Mouse (Mus musculus): ENCODE results near the gene Vgll1. TPM values are rescaled to one million over a fixed set of nuclear protein-coding genes. Genes with fewer than 3 reads are reported as not detected.

Gene Vgll1
- not detected for total RNA-seq (2022)

DNA sequence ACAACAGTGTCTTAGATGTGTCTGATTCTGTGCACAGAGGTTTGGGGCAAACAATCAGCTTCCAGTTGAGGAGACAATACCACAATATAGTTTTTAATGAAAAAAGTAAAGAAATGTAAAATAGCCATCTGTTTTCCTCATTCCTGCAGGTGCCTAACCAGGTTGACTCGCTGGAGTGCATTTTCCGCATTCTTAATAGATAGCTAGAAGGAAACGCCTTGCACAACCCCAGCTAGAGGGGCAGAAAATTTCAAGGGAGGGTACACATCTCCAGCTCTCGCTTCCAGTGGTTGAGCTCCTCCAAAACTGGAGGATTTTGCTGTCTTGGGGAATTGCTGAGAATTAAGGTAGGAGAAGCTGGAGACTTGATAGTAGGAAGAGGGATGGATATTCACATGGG, at the start of gene Vgll1:
TSS of gene Vgll1 (plus strand) at position 301 of the 400 bp plus-strand sequence.
- no peak for DNase-seq (ENCODE audit: low spot score in 2 of 2)

DNA sequence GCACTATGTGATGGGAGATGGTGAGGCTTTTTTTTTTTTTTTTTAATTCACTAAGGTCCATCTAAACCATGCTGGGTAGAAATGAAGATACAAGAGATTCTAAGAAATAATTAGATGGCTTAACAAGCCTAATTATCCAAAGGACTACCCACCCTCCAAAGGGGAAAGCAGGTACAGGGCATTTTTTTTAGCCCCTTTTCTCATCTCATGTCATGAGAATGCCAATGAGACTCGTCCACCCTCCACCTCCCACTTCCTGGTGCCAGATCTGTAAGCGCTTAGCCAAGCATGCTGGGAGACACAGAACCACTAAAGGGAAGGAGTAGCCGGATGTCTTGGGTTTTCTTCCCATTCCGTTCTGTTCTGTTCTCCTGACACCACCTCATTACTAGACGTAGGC, 45.1 kb upstream of the Vgll1 start, which contains the start of gene Brs3:
TSS of gene Brs3 (plus strand) at position 301 of the 400 bp plus-strand sequence.
- DNase-seq (ENCODE audit: low spot score in 2 of 2): no peak

DNA sequence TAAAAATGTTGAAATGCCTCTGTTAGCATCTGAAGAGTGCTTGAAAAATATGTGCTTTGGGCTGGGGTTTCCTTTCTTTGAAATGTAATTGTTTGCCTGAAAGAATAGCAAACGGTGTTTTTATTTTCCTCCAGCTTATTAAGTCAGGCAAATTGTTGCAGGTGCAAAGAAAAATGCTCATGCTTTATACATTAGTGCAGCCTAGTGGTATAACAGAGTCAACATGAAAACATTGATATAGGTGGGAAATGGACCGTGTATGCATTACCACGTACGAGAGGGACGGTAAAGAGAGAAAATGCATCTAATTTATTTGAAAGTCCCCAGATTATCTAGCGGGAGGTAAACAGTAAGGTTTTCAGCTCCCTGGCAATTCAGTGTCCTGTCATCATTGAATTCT, 44.0 kb upstream of the Vgll1 start:
- DNase-seq (ENCODE audit: low spot score in 2 of 2): no peak

- DNase-seq (ENCODE audit: low spot score in 2 of 2): no peak
Observed at GRCm38 (mm10) chrX:57052848-57053173, 35.1 kb upstream of the Vgll1 start.

DNA sequence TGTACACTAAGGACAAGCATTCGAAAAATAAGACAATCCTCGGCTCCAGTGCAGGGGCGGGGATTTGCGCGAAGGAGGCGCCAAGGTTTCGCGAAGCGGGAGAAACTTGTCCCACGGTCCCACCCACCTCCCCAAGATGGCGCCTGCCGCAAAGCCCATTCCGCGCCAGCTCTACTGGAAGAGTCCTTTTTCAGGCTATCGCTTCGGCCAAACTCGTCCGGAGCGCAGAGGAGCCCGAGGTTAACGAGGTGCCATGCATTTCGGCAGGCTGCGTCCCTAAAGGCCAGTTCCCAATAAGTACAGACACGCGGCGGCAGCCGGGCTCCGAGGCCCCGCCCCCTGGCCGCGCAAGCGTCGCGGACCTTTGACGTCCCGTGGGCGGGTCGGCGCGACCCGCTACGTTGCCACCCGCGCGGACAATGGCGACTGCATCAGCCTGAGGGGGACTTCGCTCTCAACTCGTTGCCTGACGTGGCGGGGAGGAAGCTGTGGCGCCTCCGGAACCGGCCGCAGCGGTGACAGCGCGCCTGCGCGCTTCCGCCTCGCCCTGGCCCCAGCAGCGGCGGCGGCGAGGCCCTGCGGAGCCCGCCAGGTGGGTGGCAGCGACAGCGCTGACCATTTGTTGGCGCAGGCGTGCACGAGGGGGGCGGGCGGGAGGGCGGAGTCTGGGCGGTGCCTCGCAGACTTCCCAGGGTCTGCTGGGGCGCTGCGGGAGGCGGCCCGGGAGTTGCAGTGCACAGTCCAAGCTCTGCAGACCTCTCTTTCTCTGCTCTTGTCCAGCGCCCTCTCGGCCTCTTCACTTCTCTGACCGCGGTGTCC, 34.5 kb upstream of the Vgll1 start, which contains the start of gene Htatsf1:
TSS of gene Htatsf1 (plus strand) at position 410 of the 819 bp plus-strand sequence.
- peak; percentile 61 to 64 for DNase-seq (ENCODE audit: low spot score in 2 of 2)

GRCm38 (mm10) chrX:57053993-57054385, 33.9 kb upstream of the Vgll1 start:
- DNase-seq (ENCODE audit: low spot score in 2 of 2): no peak

- DNase-seq (ENCODE audit: low spot score in 2 of 2): no peak
Observed at GRCm38 (mm10) chrX:57081496-57081895, 6.4 kb upstream of the Vgll1 start.

- DNase-seq (ENCODE audit: low spot score in 2 of 2): no peak
Observed at GRCm38 (mm10) chrX:57103415-57103814, 15.5 kb downstream of the Vgll1 start.

- DNase-seq (ENCODE audit: low spot score in 2 of 2): no peak
Observed at GRCm38 (mm10) chrX:57106956-57107355, 19.1 kb downstream of the Vgll1 start.

DNA sequence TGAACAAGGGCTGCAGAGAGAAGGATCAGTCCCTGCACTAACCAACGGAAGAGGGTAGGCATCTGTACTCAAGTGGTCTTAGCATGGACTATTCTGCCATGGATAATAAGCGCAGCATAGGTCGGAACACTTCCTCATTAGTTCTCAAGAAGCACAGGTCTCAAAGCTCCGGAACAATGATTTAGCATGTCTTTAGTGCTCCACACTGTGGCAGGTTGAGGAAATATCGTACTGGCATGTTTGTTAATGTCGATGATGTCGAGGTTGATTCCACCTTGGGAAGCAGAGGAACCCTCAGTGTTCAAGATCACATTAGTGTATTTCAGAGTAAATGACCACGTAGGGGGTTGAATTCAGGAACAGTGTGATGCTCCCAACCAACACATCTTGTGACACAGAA, 30.2 kb downstream of the Vgll1 start:
- no peak for DNase-seq (ENCODE audit: low spot score in 2 of 2)

DNA sequence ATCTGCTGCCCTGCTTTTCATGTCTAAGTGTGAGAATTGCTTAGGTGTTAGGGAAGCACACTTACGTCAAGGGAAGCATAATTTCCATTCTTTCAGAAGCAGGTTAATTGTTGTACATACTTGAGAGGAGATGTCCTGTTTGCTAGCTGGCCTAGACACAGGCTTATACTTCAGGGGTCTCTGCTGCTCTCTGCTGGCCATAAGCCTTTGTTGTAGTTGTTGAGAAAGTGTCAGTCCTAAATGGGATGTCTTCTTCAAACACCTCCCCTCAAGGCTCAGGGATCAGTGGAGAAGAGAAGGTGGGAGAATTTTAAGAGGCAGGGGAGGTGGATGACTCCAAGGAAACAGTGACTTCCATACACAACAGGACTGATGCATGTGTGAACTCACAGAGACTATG, 32.9 kb downstream of the Vgll1 start:
- no peak for DNase-seq (ENCODE audit: low spot score in 2 of 2)

DNA sequence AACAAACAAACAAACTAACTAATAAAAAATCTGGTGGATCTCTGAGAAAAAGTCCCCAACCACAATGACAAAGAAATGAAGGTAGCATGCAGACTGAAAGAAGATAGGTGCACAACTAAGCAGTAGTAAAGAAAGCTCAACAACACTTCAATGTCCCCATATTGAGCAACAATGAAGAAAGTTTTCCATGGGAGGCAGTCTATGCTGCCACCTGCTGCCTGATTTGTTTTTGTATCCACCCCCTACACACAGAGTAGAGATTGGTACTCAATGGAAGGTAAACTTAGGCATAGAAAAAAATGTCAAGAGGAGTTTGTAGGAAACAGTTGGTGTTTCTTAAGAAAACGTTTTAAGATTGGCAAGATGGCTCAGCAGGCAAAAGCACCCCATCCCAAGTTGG, 42.7 kb downstream of the Vgll1 start:
- no peak for DNase-seq (ENCODE audit: low spot score in 2 of 2)

GRCm38 (mm10) chrX:57137627-57138026, 49.7 kb downstream of the Vgll1 start:
- no peak for DNase-seq (ENCODE audit: low spot score in 2 of 2)

GRCm38 (mm10) chrX:57153520-57153919, 65.6 kb downstream of the Vgll1 start:
- no peak for DNase-seq (ENCODE audit: low spot score in 2 of 2)

Other genes starting within 250 kb of the Vgll1 start
- not detected for gene Adgrg4, start 217.9 kb upstream of the Vgll1 start, total RNA-seq (2022)
- under 1 TPM in 1 of 4 experiments, not detected in 3; 0.39 TPM for gene Brs3, start 45.0 kb upstream of the Vgll1 start, total RNA-seq (2022)
- gene Htatsf1, start 34.5 kb upstream of the Vgll1 start, total RNA-seq (2022): 10 to 100 TPM; 53.2 to 59.9 (median 56.5) TPM
- gene Cd40lg, start 124.0 kb downstream of the Vgll1 start, total RNA-seq (2022): not detected

Measured in left cerebral cortex, adult 8-10 months (tissue).